Mouse (Mus musculus): Measurements from ENCODE around the gene Mical3. TPM values are rescaled to one million over a fixed set of nuclear protein-coding genes. Genes with fewer than 3 reads are reported as not detected.

Gene Mical3
- total RNA-seq, 4 experiments from 2014 or later: 78.3 to 102 (median 90.8) TPM

- DNase-seq (ENCODE audit: low spot score in 2 of 2): no peak
Measured at GRCm38 (mm10) chr6:121084050-121084480, 46.7 kb downstream of the Mical3 start.

- DNase-seq (ENCODE audit: low spot score in 2 of 2): no peak
Measured at GRCm38 (mm10) chr6:121082094-121082473, 48.7 kb downstream of the Mical3 start.

- no peak for DNase-seq (ENCODE audit: low spot score in 2 of 2)
Measured at GRCm38 (mm10) chr6:121081288-121082093, 49.3 kb downstream of the Mical3 start.

- no peak for DNase-seq (ENCODE audit: low spot score in 2 of 2)
Measured at GRCm38 (mm10) chr6:121078175-121078574, 52.6 kb downstream of the Mical3 start.

GRCm38 (mm10) chr6:121076929-121077566 is 53.8 kb downstream of the Mical3 start:
- DNase-seq (ENCODE audit: low spot score in 2 of 2): no peak

- DNase-seq (ENCODE audit: low spot score in 2 of 2): no peak
Measured at GRCm38 (mm10) chr6:121075763-121076162, 55.0 kb downstream of the Mical3 start.

GRCm38 (mm10) chr6:121073312-121073711 is 57.5 kb downstream of the Mical3 start:
- DNase-seq (ENCODE audit: low spot score in 2 of 2): no peak

- DNase-seq (ENCODE audit: low spot score in 2 of 2): no peak
Measured at GRCm38 (mm10) chr6:121072615-121073014, 58.2 kb downstream of the Mical3 start.

GRCm38 (mm10) chr6:121070584-121071230 is 60.1 kb downstream of the Mical3 start:
- no peak for DNase-seq (ENCODE audit: low spot score in 2 of 2)

- DNase-seq (ENCODE audit: low spot score in 2 of 2): no peak
Measured at GRCm38 (mm10) chr6:121069156-121069555, 61.6 kb downstream of the Mical3 start.

- no peak for DNase-seq (ENCODE audit: low spot score in 2 of 2)
Measured at GRCm38 (mm10) chr6:121068087-121068464, 62.7 kb downstream of the Mical3 start.

GRCm38 (mm10) chr6:121067426-121068086 is 63.2 kb downstream of the Mical3 start:
- no peak for DNase-seq (ENCODE audit: low spot score in 2 of 2)

GRCm38 (mm10) chr6:121066761-121067160 is 64.0 kb downstream of the Mical3 start:
- DNase-seq (ENCODE audit: low spot score in 2 of 2): no peak

GRCm38 (mm10) chr6:121064356-121065015 is 66.3 kb downstream of the Mical3 start:
- DNase-seq (ENCODE audit: low spot score in 2 of 2): no peak

GRCm38 (mm10) chr6:121063771-121064170 is 67.0 kb downstream of the Mical3 start:
- no peak for DNase-seq (ENCODE audit: low spot score in 2 of 2)

- DNase-seq (ENCODE audit: low spot score in 2 of 2): no peak
Measured at GRCm38 (mm10) chr6:121062891-121063408, 67.8 kb downstream of the Mical3 start.

- DNase-seq (ENCODE audit: low spot score in 2 of 2): no peak
Measured at GRCm38 (mm10) chr6:121058039-121058438, 72.8 kb downstream of the Mical3 start.

- no peak for DNase-seq (ENCODE audit: low spot score in 2 of 2)
Measured at GRCm38 (mm10) chr6:121057181-121057956, 73.4 kb downstream of the Mical3 start.

GRCm38 (mm10) chr6:121055496-121055895 is 75.3 kb downstream of the Mical3 start:
- no peak for DNase-seq (ENCODE audit: low spot score in 2 of 2)

- DNase-seq (ENCODE audit: low spot score in 2 of 2): no peak
Measured at GRCm38 (mm10) chr6:121054908-121055307, 75.9 kb downstream of the Mical3 start.

Data from layer of hippocampus, adult 8-10 months (tissue).